Mouse (Mus musculus) MEL (cell line): ENCODE results near the gene Ptger3. TPM values are rescaled to one million over a fixed set of nuclear protein-coding genes. Genes with fewer than 3 reads are reported as not detected.

Experiments
- DNase-seq: peaks from one replicate; pipeline ENCODE4 v3.0.0; 2011; ENCODE audit warnings: low read depth, low spot score
- H3K27ac ChIP-seq: 2 replicates; pipeline ENCODE4 v1.5.1; 2012; ENCODE audit warnings: low read depth, mild to moderate bottlenecking, control low read depth, low read length, moderate library complexity; ENCODE audit not compliant: control insufficient read depth
- H3K27me3 ChIP-seq, 2 experiments: fragments of 150-350 bp in 1 of 2; sonication (generic) in 1 of 2; 2 replicates each; pipeline ENCODE4 v1.6.1; 2012; ENCODE audit warnings: low read length in 2 of 2, mild to moderate bottlenecking in 2 of 2, improper control_type of control experiment in 1 of 2, moderate library complexity in 1 of 2; ENCODE audit not compliant: insufficient read depth in 2 of 2, control insufficient read depth in 1 of 2
- H3K36me3 ChIP-seq, 2 experiments: 2 replicates each; pipeline ENCODE4 v1.6.1; 2012 to 2014; ENCODE audit warnings: low read length in 2 of 2, improper control_type of control experiment in 1 of 2, inconsistent platforms in 1 of 2, mild to moderate bottlenecking in 1 of 2; ENCODE audit not compliant: insufficient read depth in 2 of 2, control insufficient read depth in 1 of 2
- H3K4me1 ChIP-seq, 2 experiments: fragments of 150-350 bp in 1 of 2; sonication (generic) in 1 of 2; 2 replicates each; pipeline ENCODE4 v1.6.1; 2012; ENCODE audit warnings: low read length in 2 of 2, improper control_type of control experiment in 1 of 2, mild to moderate bottlenecking in 1 of 2; ENCODE audit not compliant: insufficient read depth in 2 of 2, control insufficient read depth in 1 of 2
- H3K4me3 ChIP-seq, 2 experiments: fragments of 150-350 bp in 1 of 2; sonication (generic) in 1 of 2; 2 replicates each; pipeline ENCODE4 v1.5.1; 2012; ENCODE audit warnings: low read depth in 2 of 2, low read length in 2 of 2, mild to moderate bottlenecking in 2 of 2, moderate library complexity in 2 of 2, control low read depth in 1 of 2, improper control_type of control experiment in 1 of 2; ENCODE audit not compliant: control insufficient read depth in 1 of 2, insufficient read depth in 1 of 2
- H3K79me2 ChIP-seq: 2 replicates; pipeline ENCODE4 v1.6.1; 2012; ENCODE audit warnings: mild to moderate bottlenecking, low read length, moderate library complexity; ENCODE audit not compliant: control insufficient read depth, poor library complexity, insufficient read depth
- H3K9ac ChIP-seq: 2 replicates; pipeline ENCODE4 v1.6.1; 2012; ENCODE audit warnings: low read depth, mild to moderate bottlenecking, control low read depth, low read length, moderate library complexity; ENCODE audit not compliant: control insufficient read depth, poor library complexity, severe bottlenecking
- H3K9me3 ChIP-seq: fragments of 150-350 bp; sonication (generic); replicated peaks from 2 replicates; pipeline ENCODE4 v1.6.1; 2012; ENCODE audit warnings: mild to moderate bottlenecking, low read length, improper control_type of control experiment, moderate library complexity; ENCODE audit not compliant: insufficient read depth
- CHD1 ChIP-seq: IDR thresholded peaks from 2 replicates; pipeline ENCODE4 v1.6.1; 2012; ENCODE audit warnings: low read depth, mild to moderate bottlenecking, inconsistent platforms, low read length, improper control_type of control experiment
- CHD2 ChIP-seq: IDR thresholded peaks from 2 replicates; pipeline ENCODE4 v1.6.1; 2011; ENCODE audit warnings: low read length, improper control_type of control experiment
- GATA1 ChIP-seq: IDR thresholded peaks from 2 replicates; pipeline ENCODE4 v1.6.1; 2011; ENCODE audit warnings: low read depth, low read length, improper control_type of control experiment
- MAFK ChIP-seq: IDR thresholded peaks from 2 replicates; pipeline ENCODE4 v1.6.1; 2011; ENCODE audit warnings: low read depth, mild to moderate bottlenecking, low read length, improper control_type of control experiment, borderline replicate concordance
- NRF1 ChIP-seq: IDR thresholded peaks from 2 replicates; pipeline ENCODE4 v1.6.1; 2014; ENCODE audit warnings: low read depth, mild to moderate bottlenecking, inconsistent platforms, low read length, improper control_type of control experiment, moderate library complexity; ENCODE audit not compliant: poor library complexity, insufficient read depth, severe bottlenecking
- POLR2A ChIP-seq, 2 experiments: IDR thresholded peaks; 2 replicates each; pipeline ENCODE4 v1.6.1; 2011 to 2012; ENCODE audit warnings: low read length in 2 of 2, mild to moderate bottlenecking in 2 of 2, control low read depth in 1 of 2, improper control_type of control experiment in 1 of 2, low read depth in 1 of 2, moderate library complexity in 1 of 2; ENCODE audit not compliant: control insufficient read depth in 1 of 2, insufficient read depth in 1 of 2, poor library complexity in 1 of 2
- SIN3A ChIP-seq: IDR thresholded peaks from 2 replicates; pipeline ENCODE4 v1.6.1; 2012; ENCODE audit warnings: low read length, improper control_type of control experiment, inconsistent platforms
- TCF12 ChIP-seq: IDR thresholded peaks from 2 replicates; pipeline ENCODE4 v1.6.1; 2014; ENCODE audit warnings: low read depth, mild to moderate bottlenecking, inconsistent platforms, low read length, improper control_type of control experiment, moderate library complexity
- UBTF ChIP-seq: IDR thresholded peaks from 2 replicates; pipeline ENCODE4 v1.6.1; 2012; ENCODE audit warnings: low read depth, mild to moderate bottlenecking, inconsistent platforms, low read length, improper control_type of control experiment, moderate library complexity, borderline replicate concordance; ENCODE audit not compliant: insufficient read depth
- ZC3H11A ChIP-seq: IDR thresholded peaks from 2 replicates; pipeline ENCODE4 v1.6.1; 2012; ENCODE audit warnings: low read depth, mild to moderate bottlenecking, inconsistent platforms, low read length, improper control_type of control experiment
- ZKSCAN1 ChIP-seq: IDR thresholded peaks from 2 replicates; pipeline ENCODE4 v1.6.1; 2012; ENCODE audit warnings: low read depth, mild to moderate bottlenecking, inconsistent platforms, low read length, improper control_type of control experiment, moderate library complexity
- ZNF384 ChIP-seq: IDR thresholded peaks from 2 replicates; pipeline ENCODE4 v1.6.1; 2012; ENCODE audit warnings: low read depth, mild to moderate bottlenecking, inconsistent platforms, low read length, improper control_type of control experiment
- polyA plus RNA-seq, 2 experiments: library from polyadenylated mRNA; stranded (reverse) in 1 of 2; unstranded in 1 of 2; fragments of >175 nt in 1 of 2; fragments of >200 nt in 1 of 2; gene quantifications; 2 replicates each; pipeline versions ENCODE4 v1.2.1 to v1.2.4; 2012; ENCODE audit warnings: low replicate concordance in 2 of 2, low read depth in 1 of 2; ENCODE audit not compliant: insufficient read length in 2 of 2, insufficient read depth in 1 of 2, missing spikeins in 1 of 2
- total RNA-seq: library from RNA; depleted of rRNA; stranded (reverse); fragments of 300-350 nt; gene quantifications from 2 replicates; pipeline ENCODE4 v1.2.3, GENCODE M21; 2012

Ptger3 gene
- total and polyA plus RNA-seq, 3 experiments, result 6.8 to 7.0 TPM; not detected in 1

- Histone ChIP-seq H3K27ac (no peak overlapping the region), H3K9me3 (no peaks in the 10 kb centered on the region), H3K9ac (no peak overlapping the region), H3K4me3 (no peak overlapping the region), H3K36me3 (no peaks in the 10 kb centered on the region), H3K4me1 (no peaks in the 10 kb centered on the region), H3K79me2 (no peaks in the 10 kb centered on the region), H3K27me3 (no peaks in the 10 kb centered on the region)
- TF ChIP-seq NRF1, result no peak
- no peak for TF ChIP-seq POLR2A (IDR thresholded peaks at IDR 0.05; ENCODE audit: control insufficient read depth in 1 of 2, insufficient read depth in 1 of 2, low read depth in 1 of 2, low read length in 2 of 2, poor library complexity in 1 of 2)
- no peak for DNase-seq
These were observed 38.2 kb downstream of the Ptger3 start for GRCm38 (mm10) chr3:157604684-157605410.

- Histone ChIP-seq H3K4me1 (no peaks in the 10 kb centered on the region), H3K9ac (no peak overlapping the region), H3K79me2 (no peaks in the 10 kb centered on the region), H3K4me3 (no peak overlapping the region), H3K27ac (no peak overlapping the region), H3K36me3 (no peaks in the 10 kb centered on the region), H3K27me3 (no peaks in the 10 kb centered on the region), H3K9me3 (no peaks in the 10 kb centered on the region)
- TF ChIP-seq CHD2 (no peak), ZC3H11A (no peak), CHD1 (no peak), MAFK (no peak), ZNF384 (no peak), ZKSCAN1 (no peak), UBTF (no peak), TCF12 (no peak), GATA1 (no peak)
- DNase-seq, result no peak
These were observed 38.7 kb downstream of the Ptger3 start for GRCm38 (mm10) chr3:157605411-157605740.

- Histone ChIP-seq H3K4me3 (no peak overlapping the region), H3K79me2 (no peaks in the 10 kb centered on the region), H3K9ac (no peak overlapping the region), H3K4me1 (no peaks in the 10 kb centered on the region), H3K9me3 (no peaks in the 10 kb centered on the region), H3K27me3 (no peaks in the 10 kb centered on the region), H3K36me3 (no peaks in the 10 kb centered on the region), H3K27ac (no peak overlapping the region)
- TF ChIP-seq SIN3A, result no peak
- 0 out of 2 replicates have a peak, but pooled peaks have one; percentile 27 for TF ChIP-seq ZNF384
- no peak for DNase-seq
These were observed 46.9 kb downstream of the Ptger3 start for GRCm38 (mm10) chr3:157613542-157613941.
